Mouse (Mus musculus) kidney, adult 2 months (tissue): ENCODE data around the gene Ociad2. TPM values are rescaled to one million over a fixed set of nuclear protein-coding genes. Genes with fewer than 3 reads are reported as not detected.

Experiments
- DNase-seq: peaks from one replicate; pipeline ENCODE4 v3.0.0; 2021
- H3K27ac ChIP-seq: fragments of 200-500 bp; 2 replicates; pipeline ENCODE4 v1.5.1; 2012; ENCODE audit warnings: low read depth, low read length, control low read depth, inconsistent platforms; ENCODE audit not compliant: insufficient read depth
- H3K27me3 ChIP-seq: fragments of 200-500 bp; replicated peaks from 2 replicates; pipeline ENCODE4 v1.6.1; 2012; ENCODE audit warnings: mild to moderate bottlenecking, moderate library complexity, low read length, inconsistent platforms; ENCODE audit not compliant: control insufficient read depth, insufficient read depth
- H3K36me3 ChIP-seq: fragments of 200-500 bp; 2 replicates; pipeline ENCODE4 v1.6.1; 2012; ENCODE audit warnings: mild to moderate bottlenecking, moderate library complexity, low read length, inconsistent platforms; ENCODE audit not compliant: control insufficient read depth, insufficient read depth
- H3K4me1 ChIP-seq: fragments of 200-500 bp; 2 replicates; pipeline ENCODE4 v1.6.1; 2011; ENCODE audit warnings: low read length; ENCODE audit not compliant: control insufficient read depth, insufficient read depth
- H3K4me3 ChIP-seq: fragments of 200-500 bp; 2 replicates; pipeline ENCODE4 v1.5.1; 2011; ENCODE audit warnings: mild to moderate bottlenecking, low read depth, low read length, control low read depth; ENCODE audit not compliant: insufficient read depth
- CTCF ChIP-seq: fragments of 200-500 bp; conservative IDR thresholded peaks from 2 replicates; pipeline ENCODE4 v1.5.1; 2011; ENCODE audit warnings: low read depth, mild to moderate bottlenecking, control low read depth, low read length, moderate library complexity, mixed read lengths; ENCODE audit not compliant: insufficient read depth, insufficient read length
- POLR2A ChIP-seq: fragments of 200-500 bp; IDR thresholded peaks from one replicate; pipeline ENCODE4 v1.6.1; 2011; ENCODE audit warnings: low read depth, low read length, control low read depth
- WGBS: fragments of 180-500 bp; shearing (Covaris S2); methylation state at CpG from one replicate; pipeline ENCODE4 v1.1.7; 2018; 5-methylcytosine and 5-hydroxymethylcytosine counted together
- polyA plus RNA-seq: library from polyadenylated mRNA; depleted of rRNA; stranded (reverse); fragments of >200 nt; gene quantifications from 2 replicates; pipeline ENCODE4 v1.2.3, GENCODE M21; 2012; rRNA removed

Gene Ociad2
- polyA plus RNA-seq, 1 experiment, result 3.5 TPM

DNA sequence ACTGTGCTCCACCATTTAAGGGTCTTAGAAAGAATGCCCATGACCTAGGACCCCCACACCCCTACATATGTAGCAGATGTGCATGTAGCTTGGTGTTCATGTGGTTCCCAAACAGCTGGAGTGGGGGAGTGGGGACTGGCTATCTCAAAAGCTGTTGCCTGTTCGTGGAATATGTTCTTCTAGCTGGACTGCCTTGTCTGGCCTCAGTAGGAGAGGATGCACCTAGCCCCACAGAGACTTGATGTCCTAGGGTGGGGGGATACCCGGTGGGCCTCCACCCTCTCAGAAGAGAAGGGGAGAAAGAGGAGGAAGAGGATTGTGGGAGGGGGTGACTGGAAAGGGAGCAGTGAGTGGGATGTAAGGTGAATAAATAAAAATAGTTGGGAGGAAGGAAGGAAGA, 65.9 kb downstream of the Ociad2 start:
- Histone ChIP-seq H3K27ac (no peak overlapping the region), H3K4me3 (no peak overlapping the region), H3K27me3 (no peaks in the 10 kb centered on the region), H3K4me1 (0 out of 2 replicates have a peak, but pooled peaks cover 3% of the 10 kb centered on the region), H3K36me3 (no peaks in the 10 kb centered on the region)
- no peak for DNase-seq
- WGBS, result 89% methylated on average over 2 of the region's 2 CpGs
- TF ChIP-seq CTCF (no peak), POLR2A (no peak)

GRCm38 (mm10) chr5:73273171-73273570, 67.7 kb downstream of the Ociad2 start:
- Histone ChIP-seq H3K36me3 (no peaks in the 10 kb centered on the region), H3K27ac (no peak overlapping the region), H3K4me1 (no peaks in the 10 kb centered on the region), H3K27me3 (no peaks in the 10 kb centered on the region), H3K4me3 (no peak overlapping the region)
- no peak for TF ChIP-seq CTCF
- TF ChIP-seq POLR2A, result no peak
- WGBS, result 72% methylated on average over 4 of the region's 4 CpGs
- DNase-seq, result no peak

Other genes with a start within 250 kb of the Ociad2 start
- gene Fryl, start 84.4 kb downstream of the Ociad2 start, polyA plus RNA-seq, result 29.9 and 33.4 TPM in 2 replicates
- gene Ociad1, start 48.2 kb downstream of the Ociad2 start, polyA plus RNA-seq, result 65.6 and 75.6 TPM in 2 replicates
- gene Cwh43, start 65.0 kb upstream of the Ociad2 start, polyA plus RNA-seq, result 7.5 and 10.2 TPM in 2 replicates
- 12.3 and 14.2 TPM in 2 replicates for gene Dcun1d4, start 140.0 kb upstream of the Ociad2 start, polyA plus RNA-seq